Mouse (Mus musculus): ENCODE data around the gene Egln3.
A peak's percentile ranks its signal among the peaks of the same experiment; 100 is the strongest.

The Egln3 gene

GRCm38 (mm10) chr12:54202276-54202675 is 1.4 kb downstream of the Egln3 start:
- no peak for DNase-seq

- no peak for DNase-seq
Measured at GRCm38 (mm10) chr12:54200856-54201255, 2.8 kb downstream of the Egln3 start.

GRCm38 (mm10) chr12:54200172-54200571 is 3.5 kb downstream of the Egln3 start:
- DNase-seq, result peak in 1 of 2 experiments; percentile 39

DNA sequence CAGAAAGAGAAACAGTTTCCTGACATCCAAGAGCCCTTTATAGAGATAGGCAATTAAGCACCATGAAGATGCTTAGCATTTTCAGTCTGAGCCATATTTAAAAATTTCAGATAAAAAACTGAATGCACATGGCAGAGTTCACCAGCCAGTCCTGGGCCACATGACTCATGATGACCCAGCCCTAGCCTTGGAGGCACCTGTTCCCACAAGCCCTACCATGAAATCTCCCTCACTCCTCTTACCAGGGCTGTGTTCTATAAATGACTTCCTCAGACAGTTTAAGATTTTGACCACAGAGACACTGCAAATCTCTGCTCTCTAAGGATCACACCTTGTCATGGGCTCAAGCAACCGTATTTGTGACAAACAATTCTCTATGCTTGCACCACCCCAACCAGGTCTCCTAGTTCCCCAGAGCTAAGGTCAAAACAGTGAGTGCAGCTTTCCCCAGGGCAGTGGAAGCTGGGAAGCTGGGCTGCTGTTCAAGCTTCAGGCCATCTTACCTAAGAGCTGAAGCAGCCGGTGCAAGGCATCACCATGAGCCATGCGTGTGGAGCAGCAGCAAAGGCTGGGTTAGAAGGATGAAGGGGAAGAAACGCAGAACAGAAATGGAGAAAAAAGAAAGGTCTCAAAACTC is 5.3 kb downstream of the Egln3 start:
- no peak for DNase-seq

DNA sequence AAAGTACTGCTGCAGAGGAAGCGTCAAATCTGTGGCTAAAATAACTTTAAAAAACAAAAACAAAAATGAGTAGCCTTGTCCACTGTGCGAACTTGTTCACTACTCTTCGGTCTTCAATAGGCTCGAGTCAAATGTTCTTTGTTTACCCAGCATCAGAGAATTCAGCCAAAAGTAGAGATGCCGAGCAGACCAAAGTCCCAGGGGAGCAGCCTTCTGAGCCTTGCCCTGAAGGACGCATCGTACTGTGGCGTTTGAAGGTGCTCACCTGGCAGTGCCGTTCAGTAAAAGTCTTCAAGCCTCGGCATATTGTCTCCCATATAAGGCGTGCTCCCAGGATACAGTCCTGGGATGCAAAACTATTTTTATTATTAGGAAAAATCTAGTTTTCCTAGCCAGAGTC is 5.8 kb downstream of the Egln3 start:
- no peak for DNase-seq

- DNase-seq, result no peak
Measured at GRCm38 (mm10) chr12:54197301-54197782, 6.3 kb downstream of the Egln3 start.

DNA sequence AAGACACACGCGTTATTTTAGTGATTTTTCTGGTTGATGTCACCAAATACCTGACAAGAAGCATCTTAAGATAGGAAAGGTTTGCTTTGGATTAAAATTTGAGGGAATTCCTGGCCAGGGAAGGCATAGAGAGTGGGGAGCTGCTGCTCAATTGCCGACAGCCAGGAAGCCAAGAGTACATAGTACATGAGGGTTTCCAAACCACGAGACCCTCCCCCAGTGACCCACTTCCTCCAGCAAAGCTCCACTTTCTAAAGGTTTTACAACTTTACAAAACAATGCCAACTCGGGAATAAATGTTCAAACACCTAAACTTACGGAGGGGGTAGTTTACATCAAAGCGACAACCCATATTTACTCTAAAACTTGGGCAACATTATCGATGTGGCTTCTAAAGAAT is 6.8 kb downstream of the Egln3 start:
- DNase-seq, result no peak

DNA sequence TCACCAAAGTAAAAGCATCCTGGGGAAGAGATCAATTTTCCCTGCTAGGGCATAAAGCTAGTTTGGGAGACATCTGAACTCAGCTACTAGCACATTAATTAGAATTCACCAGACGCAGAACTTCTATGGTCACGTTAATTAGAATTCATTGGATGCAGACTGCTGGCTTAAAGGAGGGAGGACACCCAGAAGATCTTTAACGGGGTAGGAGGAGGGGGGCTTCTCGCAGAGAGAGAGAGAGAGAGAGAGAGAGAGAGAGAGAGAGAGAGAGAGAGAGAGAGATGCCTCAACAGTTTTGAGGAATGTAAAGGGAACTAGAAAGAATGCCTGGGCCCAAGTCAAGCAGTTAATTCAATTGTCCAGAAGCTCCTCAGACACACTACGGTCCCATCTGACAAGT is 9.5 kb downstream of the Egln3 start:
- no peak for DNase-seq

- DNase-seq, result no peak
Measured at GRCm38 (mm10) chr12:54192305-54192661, 11.4 kb downstream of the Egln3 start.

- peak; percentile 90 to 94 for DNase-seq
Measured at GRCm38 (mm10) chr12:54191608-54192304, 11.9 kb downstream of the Egln3 start.

- DNase-seq, result peak; percentile 41 to 73
Measured at GRCm38 (mm10) chr12:54191181-54191580, 12.5 kb downstream of the Egln3 start.

DNA sequence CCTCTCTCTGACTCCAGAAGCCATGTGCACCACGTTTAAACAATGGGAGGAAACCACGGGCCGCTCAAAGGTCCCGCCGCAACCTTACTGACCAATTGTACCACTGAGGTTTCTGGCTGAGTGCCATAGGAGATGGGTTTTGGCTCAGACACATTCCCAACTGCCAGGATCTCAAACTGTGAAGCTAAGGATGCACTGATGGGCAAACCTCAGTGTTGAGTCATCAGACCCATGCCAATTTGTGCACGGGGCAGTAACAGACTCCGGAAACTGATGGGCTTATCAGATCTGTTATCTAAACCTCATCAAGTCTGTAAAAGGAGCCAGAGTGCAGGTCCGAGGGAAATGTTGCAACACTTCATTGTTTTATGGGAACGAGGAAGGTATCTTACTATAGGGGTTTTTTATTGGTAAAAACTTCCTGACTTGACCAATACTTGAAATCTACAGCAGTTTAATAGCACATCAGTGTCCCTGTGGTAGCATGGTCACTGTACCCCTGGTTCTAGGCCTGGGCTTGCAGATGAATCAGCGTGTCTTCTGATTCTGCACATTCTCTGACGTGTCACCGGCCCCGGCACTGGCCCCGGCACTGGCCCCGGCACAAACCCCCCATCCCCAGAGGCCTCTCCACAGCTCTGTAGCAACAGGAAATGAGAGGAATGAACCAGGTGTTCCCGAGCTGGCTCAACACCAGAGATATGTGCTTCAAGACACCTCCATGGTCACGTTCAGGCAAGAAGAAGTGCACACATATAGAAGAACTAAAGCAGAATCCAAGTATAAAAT is 15.7 kb downstream of the Egln3 start:
- DNase-seq, result peak; percentile 68

DNA sequence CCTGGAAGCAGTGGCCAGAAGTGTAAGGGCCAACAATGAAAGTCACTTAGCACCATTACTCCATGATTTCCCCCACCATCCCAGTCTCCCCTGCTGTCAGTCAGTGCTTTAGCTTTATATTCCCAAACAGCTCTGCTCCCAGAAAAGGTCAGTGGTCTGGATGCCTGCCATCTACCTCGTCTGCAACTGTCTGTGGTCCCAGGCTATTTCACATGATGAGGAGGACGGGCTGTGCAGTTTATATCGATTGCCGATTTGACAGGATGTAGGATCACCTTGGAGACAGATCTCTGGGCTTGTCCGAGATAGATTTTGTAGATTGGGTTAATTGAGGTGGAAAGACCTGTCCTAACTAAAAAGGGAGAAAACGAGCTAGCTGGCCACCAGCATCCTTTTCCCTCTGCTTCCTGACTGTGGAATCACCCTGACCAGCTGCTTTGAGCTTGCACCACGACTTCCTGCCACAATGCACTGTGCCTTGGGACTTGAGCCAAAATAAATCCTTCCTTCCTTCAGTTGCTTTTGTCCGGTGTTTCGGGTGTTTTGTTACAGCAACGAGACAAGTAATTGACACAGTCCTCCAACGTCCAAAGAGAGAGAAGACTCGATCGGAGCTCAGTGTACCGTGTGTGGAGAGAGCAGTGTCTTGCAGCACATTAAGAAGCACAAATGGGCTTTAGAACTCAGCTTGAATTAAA is 16.6 kb downstream of the Egln3 start:
- no peak for DNase-seq

- DNase-seq, result no peak
Measured at GRCm38 (mm10) chr12:54184264-54184663, 19.4 kb downstream of the Egln3 start.

DNA sequence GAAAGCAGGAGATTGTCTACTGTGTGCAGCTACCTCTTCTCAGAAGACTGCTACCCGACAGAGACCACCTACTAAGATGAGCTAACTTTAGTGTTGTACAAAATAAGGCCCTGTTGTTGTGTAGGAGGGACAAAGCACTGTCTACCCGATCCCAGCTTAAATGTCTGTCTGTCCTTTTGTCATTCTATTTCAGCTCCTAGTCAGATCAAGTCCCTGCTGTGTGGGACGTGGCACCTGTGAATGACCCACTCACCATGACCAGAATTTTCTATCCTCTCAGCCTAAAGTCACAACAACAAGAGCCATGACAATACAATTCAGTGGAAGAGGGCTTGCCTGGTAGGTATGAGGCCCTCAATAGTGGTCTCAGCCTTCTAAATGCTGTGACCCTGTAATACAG is 25.3 kb downstream of the Egln3 start:
- no peak for DNase-seq

- no peak for DNase-seq
Measured at GRCm38 (mm10) chr12:54168786-54169185, 34.9 kb downstream of the Egln3 start.

DNA sequence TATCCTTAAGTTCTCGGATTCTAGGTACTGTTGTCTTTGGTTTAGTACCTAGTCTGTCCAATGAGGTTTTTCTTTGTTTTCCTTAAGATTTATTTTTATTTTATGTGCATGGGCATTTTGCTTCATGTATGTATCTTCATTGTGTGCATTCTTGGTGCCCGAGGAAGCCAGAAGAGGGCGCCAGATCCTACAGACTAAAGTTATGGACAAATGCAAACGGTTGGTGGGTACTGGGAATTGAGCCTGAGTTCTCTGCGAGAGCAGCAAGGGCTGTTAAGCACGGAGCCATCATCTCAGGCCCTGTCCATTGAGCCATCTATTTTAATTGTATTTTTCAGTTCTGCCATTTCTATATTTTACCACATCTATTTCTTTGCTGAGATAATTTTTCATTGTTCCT is 35.9 kb downstream of the Egln3 start:
- no peak for DNase-seq

- DNase-seq, result peak in 1 of 2 experiments; percentile 24
Measured at GRCm38 (mm10) chr12:54164724-54165050, 39.0 kb downstream of the Egln3 start.

- DNase-seq, result no peak
Measured at GRCm38 (mm10) chr12:54164040-54164723, 39.5 kb downstream of the Egln3 start.

- DNase-seq, result no peak
Measured at GRCm38 (mm10) chr12:54163166-54163565, 40.5 kb downstream of the Egln3 start.

- peak; percentile 40 to 42 for DNase-seq
Measured at GRCm38 (mm10) chr12:54162637-54163131, 41.0 kb downstream of the Egln3 start.

GRCm38 (mm10) chr12:54161468-54162202 is 42.0 kb downstream of the Egln3 start:
- DNase-seq, result no peak
